Mouse (Mus musculus) B cell, adult 67 days (primary cell): Measurements from ENCODE around the gene Smc1a. TPM values are rescaled to one million over a fixed set of nuclear protein-coding genes. Genes with fewer than 3 reads are reported as not detected.

Experiments used
- total RNA-seq, 2 experiments: library from RNA; stranded (reverse); gene quantifications; 4 replicates each; pipeline ENCODE4 v1.2.4; 2023

The Smc1a gene
- total RNA-seq, result 100 to 1,000 TPM; 107 TPM

GRCm38 (mm10) chrX:152016151-152017145 lies at the start of gene Smc1a, which contains the start of gene Ribc1:
Gene Smc1a, plus strand, starts transcription at chrX:152016428.
Gene Ribc1, minus strand, starts transcription at chrX:152016295.

GRCm38 (mm10) chrX:152001737-152002710 lies 14.2 kb upstream of the Smc1a start, which contains the start of gene Hsd17b10:
Gene Hsd17b10, plus strand, starts transcription at chrX:152001845.

Other genes with a start within 250 kb of the Smc1a start
- 100 to 1,000 TPM; 306 to 326 TPM for gene Huwe1, start 215.6 kb upstream of the Smc1a start, total RNA-seq
- gene Hsd17b10, start 14.6 kb upstream of the Smc1a start, total RNA-seq, result 10 to 100 TPM; 35.7 to 40.1 TPM
- 1 to 10 TPM in 1 of 2 experiments, not detected in 1; 1.8 TPM for gene Ribc1, start 133 bp upstream of the Smc1a start, total RNA-seq
- gene Iqsec2, start 127.8 kb downstream of the Smc1a start, total RNA-seq, result 1 to 10 TPM in 1 of 2 experiments, under 1 TPM in 1; 0.87 to 2.6 TPM
- gene Kdm5c, start 216.6 kb downstream of the Smc1a start, total RNA-seq, result 100 to 1,000 TPM in 1 of 2 experiments, 10 to 100 TPM in 1; 93.5 to 148 TPM